Comparison of ENCODE assay signal across 1 mouse cellular context in the genomic region with DNA sequence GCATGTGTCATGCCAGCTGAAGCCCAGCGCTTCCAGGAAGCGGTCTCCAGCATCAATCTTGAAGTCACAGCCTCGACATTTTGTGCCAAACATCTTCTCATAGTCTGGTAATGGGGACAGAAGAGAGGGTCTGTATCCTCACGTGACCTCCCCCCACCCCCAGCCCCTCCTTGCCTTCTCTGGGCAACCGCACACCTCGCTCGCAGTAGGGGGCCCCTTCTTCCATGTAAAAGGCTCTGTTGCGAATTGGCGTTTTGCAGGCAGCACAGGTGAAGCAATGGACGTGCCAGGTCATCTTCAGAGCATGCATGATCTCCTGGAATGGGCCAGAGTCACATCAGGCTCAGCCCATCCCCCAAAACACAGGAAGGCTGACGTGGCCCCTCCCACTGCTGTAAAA.
TF ChIP-seq lines count a peak whose summit lies in the region.

No protein-coding gene starts in this region.

TF ChIP-seq in myocyte, 11 proteins besides CTCF, POLR2A, EP300 and RAD21 (continued from another document):
- no peak for TF ChIP-seq MYOG (IDR thresholded peaks at IDR 0.05; ENCODE audit: control insufficient read depth in 1 of 3, insufficient read depth in 1 of 3, insufficient read length in 2 of 3, low read depth in 2 of 3)
- TF ChIP-seq POLR2AphosphoS2 (IDR thresholded peaks at IDR 0.05; ENCODE audit: insufficient read length, low read depth) = peak; percentile 29
TF ChIP-seq in myocyte: peak in this region for 1.
